ENCODE assay signal across 1 mouse cellular context in genomic region chr5:139821466-139822459, GRCm38 (mm10).
TF ChIP-seq lines count a peak whose summit lies in the region.

No protein-coding gene starts in this region.

TF ChIP-seq in MEL, 35 proteins besides CTCF, POLR2A, EP300 and RAD21:
- peak; percentile 51 for TF ChIP-seq USF1 (IDR thresholded peaks at IDR 0.05; ENCODE audit: low read depth, low read length)
- TF ChIP-seq MYC (IDR thresholded peaks at IDR 0.05; ENCODE audit: low read depth, low read length), result no peak
